Mouse (Mus musculus): ENCODE results near the gene Mef2d.

DNA sequence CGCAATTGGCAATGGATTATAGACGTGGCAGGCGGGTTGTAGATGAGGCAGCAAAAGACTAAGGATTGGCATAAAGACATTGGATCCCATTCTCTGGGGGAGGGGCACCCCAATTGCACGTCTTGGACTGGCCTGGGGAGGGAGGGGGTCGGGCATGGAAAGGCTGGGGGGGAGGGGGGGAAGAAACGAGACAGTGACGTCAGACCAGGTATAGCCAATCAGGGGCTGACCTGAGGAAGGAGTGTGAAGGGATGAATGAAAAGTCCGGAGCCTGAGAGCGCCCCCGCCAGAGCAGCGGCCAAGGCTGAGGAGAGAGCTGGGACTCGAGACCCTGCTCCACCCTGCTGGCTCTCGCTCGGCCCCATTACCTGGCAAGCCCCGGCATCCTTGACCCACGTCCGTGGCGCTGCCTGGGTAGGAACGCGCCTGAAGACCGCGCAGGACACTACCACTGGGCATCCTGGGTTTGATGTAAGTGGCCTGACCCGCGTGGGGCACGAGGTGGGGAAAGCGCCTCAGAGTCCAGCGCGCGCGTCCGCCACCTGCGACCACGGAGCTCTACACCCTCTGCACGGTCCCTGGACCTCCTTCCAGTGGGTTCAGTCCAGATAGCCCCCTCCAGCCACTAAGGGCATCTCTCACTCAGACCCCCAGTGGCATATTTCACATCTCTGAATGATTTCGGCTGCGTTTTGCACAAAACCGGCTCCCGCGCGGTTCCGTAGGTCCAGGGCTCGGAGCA, 72.2 kb downstream of the Mef2d start:
- no peak for TF ChIP-seq MYOG (IDR thresholded peaks at IDR 0.05; ENCODE audit: control insufficient read depth in 1 of 3, insufficient read depth in 1 of 3, insufficient read length in 2 of 3, low read depth in 2 of 3)
- no peak for TF ChIP-seq POLR2A (IDR thresholded peaks at IDR 0.05; ENCODE audit: insufficient read length, low read depth)
- no peak for TF ChIP-seq MAX (IDR thresholded peaks at IDR 0.05; ENCODE audit: low read depth)
- TF ChIP-seq REST (IDR thresholded peaks at IDR 0.05; ENCODE audit: insufficient read depth, insufficient read length) = no peak
- no peak for TF ChIP-seq CEBPB (IDR thresholded peaks at IDR 0.05; ENCODE audit: insufficient read depth, poor library complexity, severe bottlenecking)
- TF ChIP-seq MYOD1 (IDR thresholded peaks at IDR 0.05; ENCODE audit: control insufficient read depth in 1 of 3, insufficient read length in 2 of 3, low read depth in 2 of 3) = no peak
- TF ChIP-seq TCF3 (IDR thresholded peaks at IDR 0.05; ENCODE audit: insufficient read length, low read depth) = no peak

Measured in myocyte (in vitro differentiated cells).